Mouse (Mus musculus): ENCODE data around the gene Rpl37.
"Not testable (repeated sequence)": the region's sequence is repeated elsewhere in the genome, so short reads cannot be mapped to it uniquely, and the experiment has no call there.

The Rpl37 gene

GRCm38 (mm10) chr15:5127487-5127886, 11.0 kb downstream of the Rpl37 start:
- no peak for DNase-seq

DNA sequence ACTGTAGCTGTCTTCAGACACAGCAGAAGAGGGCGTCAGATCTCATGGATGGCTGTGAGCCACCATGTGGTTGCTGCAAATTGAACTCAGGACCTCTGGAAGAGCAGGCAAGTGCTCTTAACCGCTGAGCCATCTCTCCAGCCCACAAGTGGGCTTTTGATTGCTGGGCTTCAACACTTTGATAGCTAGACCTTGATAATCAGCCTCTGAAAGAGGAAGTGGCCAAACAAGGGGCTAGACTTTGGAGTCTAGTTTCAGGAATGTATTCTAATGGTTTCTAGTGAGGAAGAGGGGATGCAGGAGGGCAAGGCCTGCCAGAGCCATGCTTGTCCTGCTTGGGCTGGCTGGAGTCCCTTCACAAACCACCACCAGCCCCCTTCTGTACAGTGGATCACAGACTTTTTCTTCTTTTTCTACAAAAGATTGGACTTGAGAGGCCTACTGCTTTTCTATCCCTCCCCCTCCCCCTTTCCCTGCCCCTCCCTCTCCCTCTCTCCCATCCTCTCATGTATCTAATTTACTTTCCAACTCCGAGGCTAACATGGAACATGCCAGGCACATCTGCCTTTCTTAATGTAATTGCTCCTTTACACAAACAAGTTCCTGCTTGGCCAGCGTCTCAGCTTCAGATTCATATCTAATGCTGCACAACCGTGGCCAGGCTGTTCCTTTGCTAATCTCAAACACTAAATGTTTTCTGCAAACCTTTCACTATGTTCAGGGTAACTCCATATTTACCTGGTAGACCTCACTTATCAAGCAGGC, 11.9 kb downstream of the Rpl37 start:
- no peak for DNase-seq

DNA sequence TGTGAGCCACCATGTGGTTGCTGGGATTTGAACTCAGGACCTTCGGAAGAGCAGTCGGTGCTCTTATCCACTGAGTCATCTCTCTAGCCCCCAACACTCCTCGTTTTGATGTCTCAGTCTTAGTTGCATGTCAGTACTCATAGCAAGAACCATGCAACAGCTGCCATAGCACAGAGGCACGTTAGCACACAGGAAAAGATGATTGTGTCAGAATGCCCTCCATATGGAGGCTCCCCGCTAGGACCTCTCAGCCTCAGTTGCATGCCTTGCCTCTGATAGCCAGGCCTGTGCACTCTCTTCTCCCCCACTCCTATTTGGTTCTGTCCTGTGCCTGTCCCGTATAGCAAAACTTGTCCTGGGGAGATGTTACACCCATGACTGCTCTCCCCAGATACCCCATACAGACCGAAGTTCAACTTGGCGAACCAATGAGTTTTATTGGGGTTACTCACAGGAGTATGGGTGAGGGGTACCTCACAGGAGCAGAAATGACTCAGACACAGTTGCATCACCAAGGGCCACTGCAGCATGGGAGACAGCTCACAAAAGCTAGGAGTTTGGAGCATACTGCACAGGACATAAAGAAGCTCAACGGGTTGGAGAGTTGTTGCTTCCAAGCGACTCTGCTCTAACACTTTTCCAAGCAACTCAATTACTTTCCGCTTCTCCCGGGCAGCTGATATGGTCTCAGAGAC, 12.8 kb downstream of the Rpl37 start:
- no peak for DNase-seq

DNA sequence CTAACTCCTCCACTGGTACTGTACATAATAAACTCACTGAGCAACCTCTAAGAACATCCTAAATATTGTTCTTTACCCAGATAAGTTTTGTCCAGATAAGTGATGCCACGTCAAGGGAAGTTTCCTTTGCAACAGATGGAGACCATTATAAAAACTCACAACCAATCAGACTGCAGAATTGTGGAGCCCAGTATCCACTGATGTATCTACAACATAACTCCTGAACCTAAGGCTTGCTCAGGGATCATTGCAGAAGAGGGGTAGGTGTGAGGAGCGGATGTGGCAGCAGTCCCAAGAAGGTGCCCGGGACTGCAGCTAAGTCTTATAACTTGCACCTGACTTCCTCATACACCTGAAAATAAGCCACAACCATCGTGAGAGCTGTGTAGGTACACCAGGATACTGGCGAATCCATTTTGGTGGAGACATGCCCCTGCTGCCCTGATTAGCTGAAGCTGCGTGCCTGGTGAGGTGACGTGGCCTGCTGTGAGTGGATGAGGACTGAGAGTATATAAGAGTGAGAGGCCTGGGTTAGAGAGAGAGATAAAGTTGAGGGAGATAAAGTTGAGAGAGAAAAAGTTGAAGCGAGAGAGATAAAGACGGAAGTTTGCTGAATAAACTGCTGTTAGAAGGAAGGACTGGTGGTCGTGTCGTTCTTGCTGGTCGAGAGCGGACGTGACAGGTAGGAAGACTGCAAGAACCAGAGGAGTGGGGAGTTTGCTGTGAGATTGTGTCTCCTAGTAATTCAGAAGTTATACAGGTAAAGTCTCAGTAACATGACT, 14.6 kb downstream of the Rpl37 start:
- not testable (repeated sequence) for DNase-seq

GRCm38 (mm10) chr15:5133301-5133700, 16.9 kb downstream of the Rpl37 start:
- DNase-seq = no peak

GRCm38 (mm10) chr15:5134179-5134578, 17.7 kb downstream of the Rpl37 start:
- no peak for DNase-seq

DNA sequence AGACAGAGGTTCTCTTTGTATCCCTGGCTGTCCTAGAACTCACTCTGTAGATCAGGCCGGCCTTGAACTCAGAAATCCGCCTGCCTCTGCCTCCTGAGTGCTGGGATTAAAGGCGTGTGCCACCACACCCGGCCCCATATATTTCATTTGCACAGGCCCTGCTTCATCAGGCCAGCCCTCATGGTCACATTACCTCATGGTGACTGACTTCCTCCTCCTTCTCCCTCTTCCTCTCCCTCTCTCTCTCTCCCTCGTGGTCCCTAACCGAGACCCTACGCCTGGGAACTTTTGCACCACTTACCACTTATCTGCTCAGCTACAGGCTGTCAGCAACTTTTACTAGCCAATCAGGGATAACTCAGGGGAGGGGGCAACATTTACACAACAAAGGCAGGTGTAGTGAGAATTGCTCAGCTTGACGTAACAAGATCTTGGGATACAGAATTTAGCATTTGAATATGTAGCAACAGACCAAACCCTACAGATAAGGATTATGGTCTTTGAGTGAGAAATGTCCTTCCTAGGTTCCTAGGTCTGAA, 18.6 kb downstream of the Rpl37 start:
- DNase-seq = no peak

DNA sequence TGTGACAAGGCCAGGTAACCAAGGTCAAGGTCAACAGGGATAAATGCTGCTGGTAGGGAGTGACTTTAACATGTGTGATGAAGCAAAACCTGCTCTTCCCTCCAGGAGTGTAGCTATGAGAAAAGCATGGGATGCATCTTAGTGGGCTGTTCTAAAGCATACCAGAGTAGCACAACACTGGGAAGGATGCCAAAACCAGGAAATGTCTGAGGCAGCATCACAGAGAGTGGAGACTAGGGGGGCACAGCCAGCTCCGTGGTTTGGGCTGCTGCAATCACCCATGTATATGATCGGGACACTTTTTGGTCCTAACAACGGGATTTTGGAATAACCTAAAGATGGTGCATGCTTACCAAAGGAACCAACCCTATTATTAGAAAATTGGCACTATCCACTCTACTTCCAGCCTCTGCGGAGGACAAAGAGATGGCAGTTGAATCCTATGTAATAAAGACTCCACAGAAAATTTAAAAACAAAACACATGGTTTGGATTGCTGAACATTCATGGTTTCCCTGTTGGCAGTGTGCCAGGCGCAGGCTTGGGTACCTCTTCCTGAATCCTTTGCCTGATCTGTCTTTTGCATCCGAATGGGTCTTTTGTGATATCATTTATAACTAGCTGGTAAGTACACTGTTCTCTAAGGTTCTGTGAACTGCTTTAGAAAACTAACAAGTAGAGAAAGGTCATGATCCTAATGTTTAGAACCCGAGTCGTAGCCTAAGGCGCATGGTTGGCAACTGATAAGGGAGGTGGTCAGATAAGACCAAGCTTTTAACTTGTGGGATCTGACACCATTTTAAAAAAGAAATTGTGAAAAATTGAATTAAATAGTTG, 21.8 kb downstream of the Rpl37 start:
- no peak for DNase-seq

GRCm38 (mm10) chr15:5139366-5139765, 22.9 kb downstream of the Rpl37 start:
- no peak for DNase-seq

GRCm38 (mm10) chr15:5139863-5140262, 23.4 kb downstream of the Rpl37 start:
- DNase-seq = no peak

DNA sequence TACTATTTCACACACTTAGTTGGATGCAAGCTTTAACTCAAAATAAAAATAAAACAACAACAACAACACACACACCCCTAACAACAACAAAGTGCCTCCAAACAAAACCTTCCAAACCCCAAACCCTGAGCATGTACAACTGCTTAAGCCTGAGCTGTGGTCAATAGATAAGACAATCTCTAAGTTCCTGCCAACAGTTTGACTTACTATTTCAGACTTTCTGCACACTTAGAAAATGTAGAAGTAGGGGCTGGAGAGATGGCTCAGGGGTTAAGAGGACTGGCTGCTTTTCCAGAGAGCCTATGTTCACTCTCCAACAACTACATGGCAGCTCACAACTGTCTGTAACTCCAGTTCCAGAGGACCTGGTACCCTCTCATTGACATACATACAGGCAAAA, 23.9 kb downstream of the Rpl37 start:
- no peak for DNase-seq

DNA sequence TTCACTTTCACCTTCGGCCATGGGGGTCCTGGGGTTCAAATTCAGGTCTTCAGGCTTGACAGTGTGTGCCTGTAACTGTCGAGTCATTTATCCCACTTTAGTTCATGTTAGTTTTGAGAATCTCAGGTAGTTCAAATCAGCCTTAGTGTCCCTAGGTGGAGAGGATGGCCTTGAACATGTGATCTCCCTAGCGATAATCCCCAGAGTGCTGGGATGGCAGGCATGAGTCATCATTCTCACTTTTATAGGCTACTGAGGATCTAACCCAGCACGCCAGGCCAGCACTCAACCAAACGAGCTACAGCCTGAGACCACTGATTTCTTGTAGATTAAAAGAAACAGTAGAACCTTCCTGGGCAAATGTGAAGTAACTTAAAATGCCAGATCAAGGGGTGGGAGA, 25.6 kb downstream of the Rpl37 start:
- no peak for DNase-seq

- no peak for DNase-seq
These were observed 26.3 kb downstream of the Rpl37 start for GRCm38 (mm10) chr15:5142714-5143113.

DNA sequence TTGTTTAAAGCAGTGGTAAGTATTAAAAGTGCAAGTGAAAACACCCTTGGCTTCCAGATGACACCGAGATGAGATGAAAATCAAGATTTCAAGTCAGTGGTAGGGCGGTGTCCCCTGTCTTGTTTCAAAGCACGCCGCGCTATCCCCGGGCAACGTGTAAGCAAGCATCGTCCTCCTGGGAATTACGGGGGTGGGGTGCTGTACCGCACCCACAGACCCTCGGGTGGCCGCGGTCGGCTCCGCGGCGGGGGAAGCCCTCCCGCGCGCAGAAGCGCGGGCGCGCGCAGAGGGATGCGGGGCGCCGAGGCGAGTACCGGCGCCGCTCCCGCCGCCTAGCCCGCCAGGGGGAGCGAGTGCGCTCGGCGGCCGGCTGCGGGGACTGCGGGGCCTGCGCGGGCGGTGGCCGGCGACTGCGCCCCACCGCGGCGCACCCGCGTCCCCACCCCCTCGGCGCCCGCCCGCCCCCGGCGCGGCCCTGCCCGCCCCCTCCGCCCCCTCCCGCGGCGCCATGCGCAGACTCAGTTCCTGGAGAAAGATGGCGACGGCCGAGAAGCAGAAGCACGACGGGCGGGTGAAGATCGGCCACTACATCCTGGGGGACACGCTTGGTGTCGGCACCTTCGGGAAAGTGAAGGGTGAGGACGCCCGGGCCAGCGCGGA, 27.0 kb downstream of the Rpl37 start, which contains the start of gene Prkaa1:
Gene Prkaa1 (plus strand): TSS at position 501 of the 660 bp plus-strand sequence.
- peak; percentile 83 for DNase-seq

DNA sequence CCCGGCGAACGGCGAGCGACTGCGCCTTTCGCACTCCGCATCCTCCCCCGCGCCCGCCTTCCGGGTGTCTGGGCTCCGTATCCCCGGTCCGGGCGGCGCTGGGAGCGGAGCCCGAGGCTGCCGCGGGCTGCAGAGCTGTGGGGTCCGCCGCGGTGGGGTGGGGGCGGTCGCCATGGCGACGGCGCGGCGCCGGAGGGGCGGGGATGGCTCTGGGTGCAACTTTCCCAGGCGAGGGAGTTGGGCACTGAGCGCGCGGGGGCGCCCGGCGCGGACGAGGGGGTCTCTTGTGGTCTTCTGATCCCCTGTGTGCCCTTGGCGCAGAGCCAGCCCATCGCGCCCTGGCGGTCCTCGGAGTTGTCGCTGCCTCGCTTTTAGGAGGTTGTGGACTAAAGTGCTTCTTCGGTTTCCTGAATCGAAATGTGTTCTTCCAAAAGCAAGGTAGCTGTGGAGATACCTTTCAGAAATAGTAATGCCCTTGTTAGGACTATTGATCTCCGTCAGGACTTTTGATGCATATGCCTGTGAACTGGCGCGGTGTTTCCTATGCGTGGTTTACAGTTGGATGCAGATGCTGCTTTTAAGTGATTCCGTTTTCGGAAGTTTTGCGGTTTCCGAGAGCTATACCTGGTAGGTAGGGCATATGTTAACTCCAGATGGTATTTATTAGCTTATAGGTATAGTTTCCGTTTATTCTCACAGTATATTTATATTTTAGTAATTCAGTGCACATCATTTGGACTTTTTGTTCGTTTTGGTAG, 27.8 kb downstream of the Rpl37 start:
- peak; percentile 78 for DNase-seq

- no peak for DNase-seq
These were observed 28.9 kb downstream of the Rpl37 start for GRCm38 (mm10) chr15:5145196-5145945.

DNA sequence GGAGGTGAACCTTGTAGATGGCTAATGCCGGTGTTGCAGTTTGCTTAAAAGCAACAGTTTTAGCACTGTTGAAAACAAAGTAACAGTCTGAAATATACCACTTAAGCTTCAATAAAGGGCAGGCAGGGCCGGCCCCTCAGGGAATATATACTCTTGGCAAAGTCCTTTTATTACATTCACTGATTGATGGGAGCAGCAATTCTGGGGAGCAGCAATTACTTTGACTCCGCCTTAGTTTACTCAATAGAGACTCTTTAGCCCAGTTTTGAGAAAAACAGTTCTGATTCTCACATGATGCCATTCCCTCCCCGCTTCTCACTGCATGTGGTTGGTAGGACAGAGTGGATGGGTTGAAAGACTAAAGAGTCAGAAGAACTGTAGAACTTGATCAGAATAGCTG, 32.7 kb downstream of the Rpl37 start:
- DNase-seq = no peak

GRCm38 (mm10) chr15:5152171-5152570, 35.7 kb downstream of the Rpl37 start:
- no peak for DNase-seq

GRCm38 (mm10) chr15:5154621-5155020, 38.2 kb downstream of the Rpl37 start:
- no peak for DNase-seq

DNA sequence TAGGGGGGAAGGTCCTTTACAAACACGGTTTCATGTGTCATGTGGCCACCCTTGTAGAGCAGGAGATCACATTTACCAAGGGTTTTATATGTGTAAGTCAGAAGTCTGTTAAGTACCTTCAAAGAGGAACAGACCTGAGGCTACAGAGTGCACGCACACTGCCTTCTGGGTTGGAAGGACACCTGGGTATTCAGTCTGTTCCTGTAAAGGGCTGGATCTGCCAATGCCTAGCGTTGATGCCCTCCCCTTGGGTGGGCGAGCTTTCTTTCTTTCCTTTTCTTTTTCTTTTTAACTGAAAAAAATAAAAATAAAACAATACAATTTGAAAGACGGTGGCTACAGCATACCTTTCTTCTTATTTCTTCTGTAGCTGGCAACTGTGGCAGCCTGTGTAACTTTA, 38.6 kb downstream of the Rpl37 start:
- no peak for DNase-seq
